Mouse (Mus musculus) heart, postnatal 14 days (tissue): ENCODE results near the gene 1700034J05Rik. TPM values are rescaled to one million over a fixed set of nuclear protein-coding genes. Genes with fewer than 3 reads are reported as not detected.

Experiments
- DNase-seq, 2 experiments: peaks; one replicate each; pipeline ENCODE4 v3.0.0; 2021 to 2022
- intact Hi-C: fragments of 180-260 bp; cut with DNase I; formaldehyde crosslinking; loops from one replicate; pipeline ENCODE4 v1.15.1; 2025
- total RNA-seq, 2 experiments: library from RNA; stranded (reverse); gene quantifications; 2 replicates each; pipeline ENCODE4 v1.2.3; 2021

1700034J05Rik gene
- total RNA-seq, 2 experiments from 2014 or later = not detected

GRCm38 (mm10) chr6:146965139-146965772 lies 11.0 kb upstream of the 1700034J05Rik start:
- no peak for DNase-seq
- intact Hi-C loops = no loop called here

- intact Hi-C loops = loop anchor here (5.0 kb wide), 1 partner anchor 76 kb away; the partner anchor contains the start of gene Ppfibp1
- DNase-seq = no peak
Observed at GRCm38 (mm10) chr6:146963396-146964150, 9.4 kb upstream of the 1700034J05Rik start.

- intact Hi-C loops = loop anchor here (2.0 to 5.0 kb wide), 2 partner anchors 75 to 127 kb away; partner anchors contain the start of gene Ppfibp1
- peak in 1 of 2 experiments; percentile 30 for DNase-seq
Observed at GRCm38 (mm10) chr6:146961832-146962481, 7.7 kb upstream of the 1700034J05Rik start.

GRCm38 (mm10) chr6:146960956-146961355 lies 6.7 kb upstream of the 1700034J05Rik start:
- DNase-seq = peak; percentile 34 to 40
- intact Hi-C loops = loop anchor here (2.0 to 5.0 kb wide), 2 partner anchors 74 to 126 kb away; partner anchors contain the start of gene Ppfibp1

GRCm38 (mm10) chr6:146959908-146960680 lies 5.9 kb upstream of the 1700034J05Rik start:
- no peak for DNase-seq
- intact Hi-C loops = loop anchor here (2.0 to 5.0 kb wide), 2 partner anchors 73 to 125 kb away; partner anchors contain the start of gene Ppfibp1

- no peak for DNase-seq
- intact Hi-C loops = no loop called here
Observed at GRCm38 (mm10) chr6:146958694-146959093, 4.5 kb upstream of the 1700034J05Rik start.

- intact Hi-C loops = no loop called here
- no peak for DNase-seq
Observed at GRCm38 (mm10) chr6:146956961-146957360, 2.7 kb upstream of the 1700034J05Rik start.

GRCm38 (mm10) chr6:146955896-146956295 lies 1.7 kb upstream of the 1700034J05Rik start:
- intact Hi-C loops = no loop called here
- DNase-seq = no peak

- DNase-seq = no peak
- intact Hi-C loops = no loop called here
Observed at GRCm38 (mm10) chr6:146955475-146955874, 1.3 kb upstream of the 1700034J05Rik start.

- intact Hi-C loops = no loop called here
- no peak for DNase-seq
Observed at GRCm38 (mm10) chr6:146950454-146950832, 3.8 kb downstream of the 1700034J05Rik start.

GRCm38 (mm10) chr6:146949682-146950453 lies 4.4 kb downstream of the 1700034J05Rik start:
- DNase-seq = no peak
- intact Hi-C loops = no loop called here

GRCm38 (mm10) chr6:146947186-146947585 lies 7.0 kb downstream of the 1700034J05Rik start:
- intact Hi-C loops = no loop called here
- DNase-seq = no peak

GRCm38 (mm10) chr6:146946327-146947029 lies 7.7 kb downstream of the 1700034J05Rik start:
- intact Hi-C loops = no loop called here
- DNase-seq = no peak

- DNase-seq = no peak
- intact Hi-C loops = no loop called here
Observed at GRCm38 (mm10) chr6:146944830-146945229, 9.4 kb downstream of the 1700034J05Rik start.

GRCm38 (mm10) chr6:146944009-146944408 lies 10.2 kb downstream of the 1700034J05Rik start:
- intact Hi-C loops = no loop called here
- no peak for DNase-seq

GRCm38 (mm10) chr6:146941505-146942275 lies 12.5 kb downstream of the 1700034J05Rik start:
- no peak for DNase-seq
- intact Hi-C loops = no loop called here

GRCm38 (mm10) chr6:146939026-146939425 lies 15.2 kb downstream of the 1700034J05Rik start:
- intact Hi-C loops = no loop called here

GRCm38 (mm10) chr6:146935957-146936356 lies 18.3 kb downstream of the 1700034J05Rik start:
- peak in 1 of 2 experiments; percentile 46 for DNase-seq
- intact Hi-C loops = no loop called here

More at GRCm38 (mm10) chr6:146939026-146939425, 15.2 kb downstream of the 1700034J05Rik start:
- DNase-seq = no peak
